Mouse (Mus musculus) hindbrain, embryonic 15.5 days (tissue): ENCODE results near the gene Mapk8ip1. TPM values are rescaled to one million over a fixed set of nuclear protein-coding genes. Genes with fewer than 3 reads are reported as not detected.
A peak's percentile ranks its signal among the peaks of the same experiment; 100 is the strongest.

Experiments used
- ATAC-seq: fragments of 200-750 bp; cut with Nextera tagmentation; 2 replicates; pipeline ENCODE4 v1.8.0; 2017; ENCODE audit warnings: low read depth, moderate number of reproducible peaks, moderate TSS enrichment; ENCODE audit not compliant: low FRiP score
- H3K27ac ChIP-seq: fragments of 300-500 bp; sonication (generic); replicated peaks from 2 replicates; pipeline ENCODE4 v1.5.1; 2015; ENCODE audit warnings: mild to moderate bottlenecking, inconsistent platforms
- H3K27me3 ChIP-seq: fragments of 300-500 bp; sonication (generic); 2 replicates; pipeline ENCODE4 v1.6.1; 2015; ENCODE audit warnings: control low read depth, inconsistent platforms
- H3K36me3 ChIP-seq: fragments of 300-500 bp; sonication (generic); 2 replicates; pipeline ENCODE4 v1.6.1; 2015; ENCODE audit warnings: control low read depth, inconsistent platforms
- H3K4me1 ChIP-seq: fragments of 300-500 bp; sonication (generic); replicated peaks from 2 replicates; pipeline ENCODE4 v1.6.1; 2015; ENCODE audit warnings: control low read depth, inconsistent platforms
- H3K4me2 ChIP-seq: fragments of 300-500 bp; sonication (generic); 2 replicates; pipeline ENCODE4 v1.6.1; 2015; ENCODE audit warnings: moderate library complexity, mild to moderate bottlenecking, inconsistent platforms
- H3K4me3 ChIP-seq: fragments of 300-500 bp; sonication (generic); 2 replicates; pipeline ENCODE4 v1.5.1; 2015; ENCODE audit warnings: mild to moderate bottlenecking, inconsistent platforms
- H3K9ac ChIP-seq: fragments of 300-500 bp; sonication (generic); 2 replicates; pipeline ENCODE4 v1.6.1; 2015; ENCODE audit warnings: inconsistent platforms
- H3K9me3 ChIP-seq: fragments of 300-500 bp; sonication (generic); 2 replicates; pipeline ENCODE4 v1.6.1; 2016; ENCODE audit warnings: control low read depth, inconsistent platforms
- WGBS: fragments of 180-500 bp; shearing (Covaris S2); methylation state at CpG from one replicate; pipeline ENCODE4 v1.1.7; 2015; 5-methylcytosine and 5-hydroxymethylcytosine counted together
- polyA plus RNA-seq: library from polyadenylated mRNA; unstranded; fragments of >200 nt; fragmentation: Nextera tagmentation; extraction: Ambion mirVana; gene quantifications from 2 replicates; pipeline ENCODE4 v1.2.1, GENCODE M21; 2015

Gene Mapk8ip1
- polyA plus RNA-seq, 1 experiment from 2014 or later = 178 TPM

DNA sequence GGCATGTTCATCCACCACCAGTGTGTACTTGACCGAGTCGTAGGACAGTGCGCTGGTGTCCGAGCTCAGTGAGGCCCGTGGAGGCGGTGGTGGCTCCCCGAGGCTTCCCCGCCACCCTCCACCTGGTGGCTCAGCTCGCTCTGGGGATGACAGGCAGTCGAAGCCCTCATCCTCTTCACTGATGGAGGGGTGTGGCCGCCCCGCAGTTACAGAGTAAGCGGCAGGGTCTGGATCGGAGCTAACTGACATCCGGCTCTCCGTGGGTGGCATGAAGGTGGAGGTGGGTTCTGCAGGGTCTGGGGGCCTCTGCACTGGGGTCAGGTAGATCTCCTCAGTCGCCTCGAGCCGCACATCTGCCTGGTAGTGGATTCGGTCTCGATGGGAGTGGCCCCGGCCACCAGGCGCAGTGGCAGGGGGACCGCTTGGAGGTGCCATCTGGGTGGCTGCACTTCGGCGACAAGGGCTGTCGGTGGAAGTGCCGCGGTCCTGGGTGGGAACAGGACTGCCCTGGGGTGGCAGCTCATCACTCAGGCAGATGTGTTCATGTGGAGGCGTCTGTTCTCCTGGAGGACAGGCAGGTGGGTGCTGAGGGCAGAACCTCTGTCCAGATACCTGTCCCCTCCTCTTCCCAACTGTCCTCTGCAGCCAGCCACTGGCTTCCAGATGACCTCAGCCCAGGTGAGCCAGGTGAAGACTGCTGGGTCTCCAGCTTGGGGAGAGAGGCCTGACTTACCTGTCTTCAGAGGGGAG is 14.1 kb downstream of the Mapk8ip1 start:
- Histone ChIP-seq H3K9ac (no peak overlapping the region), H3K27ac (no peak overlapping the region), H3K36me3 (peaks cover 53% of the 10 kb centered on the region), H3K4me3 (no peak overlapping the region), H3K4me2 (peak overlapping the region; percentile 90), H3K4me1 (peaks cover 47% of the 10 kb centered on the region), H3K27me3 (no peaks in the 10 kb centered on the region), H3K9me3 (no peaks in the 10 kb centered on the region)
- no peak for ATAC-seq
- WGBS = 93% methylated on average over 30 of the region's 30 CpGs

DNA sequence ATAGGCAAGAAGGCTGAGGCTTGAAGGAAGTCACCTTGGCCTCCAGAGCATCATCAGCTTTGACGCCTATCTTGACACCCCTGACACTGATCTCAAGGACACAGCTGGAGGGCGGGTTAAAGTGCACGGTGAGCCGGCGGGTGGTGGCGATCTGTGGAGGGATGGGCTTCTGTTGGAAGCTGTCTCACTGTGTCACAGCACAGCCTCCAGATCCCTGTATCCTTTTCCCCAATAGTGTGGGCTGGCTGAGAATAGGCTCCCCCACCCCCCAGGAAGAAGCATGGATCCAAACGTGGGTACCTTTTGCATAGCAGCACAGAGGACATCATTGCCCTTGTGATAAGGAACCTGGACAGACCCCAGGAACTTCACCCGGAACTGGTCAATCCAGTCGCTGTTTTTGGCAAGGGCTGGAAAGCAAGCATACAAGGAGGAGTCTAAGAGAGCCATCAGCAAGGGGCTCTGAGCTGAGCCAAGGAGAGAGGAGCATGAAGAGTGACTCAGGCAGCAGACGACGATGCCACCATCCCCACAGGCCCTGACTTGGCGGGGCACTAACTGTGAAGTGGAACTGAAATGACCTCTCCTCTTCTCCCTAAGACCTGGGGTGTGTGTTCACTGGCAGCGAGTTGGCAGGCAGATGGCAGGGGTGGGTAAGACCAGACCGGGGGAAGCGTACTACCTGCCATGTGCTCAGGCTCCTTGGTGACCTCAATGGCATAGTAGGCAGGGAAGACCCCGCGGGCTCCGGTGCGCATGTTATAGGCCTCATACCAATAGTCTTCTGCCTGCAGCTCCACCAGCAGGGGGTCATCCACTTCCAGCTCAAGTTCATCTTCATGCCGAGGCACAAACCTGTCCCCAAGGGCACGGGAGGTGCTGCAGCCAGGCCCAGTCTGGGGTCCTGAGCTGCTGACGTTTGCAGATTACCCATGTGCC is 15.7 kb downstream of the Mapk8ip1 start:
- 84% methylated on average over 22 of the region's 22 CpGs for WGBS
- Histone ChIP-seq H3K9me3 (no peaks in the 10 kb centered on the region), H3K4me1 (peaks cover 31% of the 10 kb centered on the region), H3K27ac (no peak overlapping the region), H3K36me3 (peaks cover 62% of the 10 kb centered on the region), H3K9ac (no peak overlapping the region), H3K27me3 (no peaks in the 10 kb centered on the region), H3K4me2 (no peak overlapping the region), H3K4me3 (no peak overlapping the region)
- no peak for ATAC-seq

DNA sequence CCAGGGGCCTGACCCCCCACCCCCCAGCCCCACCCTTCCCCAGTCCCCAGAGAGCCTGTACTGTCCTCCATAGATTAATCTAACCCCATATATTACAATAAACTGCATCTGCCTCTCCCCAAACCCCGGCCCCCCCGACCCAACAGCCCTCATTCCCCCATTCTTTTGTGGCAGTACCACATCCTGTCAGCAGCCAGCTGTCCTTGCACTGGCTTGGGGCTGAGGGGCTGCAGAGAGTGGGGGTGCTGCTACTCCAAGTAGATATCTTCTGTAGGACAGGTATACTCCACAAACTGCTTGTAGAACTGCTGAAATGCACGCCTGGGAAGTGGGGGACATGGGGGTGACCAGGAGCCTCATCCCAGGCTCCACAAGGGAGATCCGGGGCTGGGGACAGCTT is 17.0 kb downstream of the Mapk8ip1 start:
- WGBS = 82% methylated on average over 4 of the region's 4 CpGs
- peaks cover 72% of the 10 kb centered on the region for H3K36me3 ChIP-seq
- H3K9me3 ChIP-seq = no peaks in the 10 kb centered on the region
- H3K27me3 ChIP-seq = no peaks in the 10 kb centered on the region
- H3K4me1 ChIP-seq = peaks cover 19% of the 10 kb centered on the region
- no peak for ATAC-seq
- H3K27ac ChIP-seq = no peak overlapping the region
- H3K4me3 ChIP-seq = no peak overlapping the region
- no peak overlapping the region for H3K4me2 ChIP-seq
- no peak overlapping the region for H3K9ac ChIP-seq

DNA sequence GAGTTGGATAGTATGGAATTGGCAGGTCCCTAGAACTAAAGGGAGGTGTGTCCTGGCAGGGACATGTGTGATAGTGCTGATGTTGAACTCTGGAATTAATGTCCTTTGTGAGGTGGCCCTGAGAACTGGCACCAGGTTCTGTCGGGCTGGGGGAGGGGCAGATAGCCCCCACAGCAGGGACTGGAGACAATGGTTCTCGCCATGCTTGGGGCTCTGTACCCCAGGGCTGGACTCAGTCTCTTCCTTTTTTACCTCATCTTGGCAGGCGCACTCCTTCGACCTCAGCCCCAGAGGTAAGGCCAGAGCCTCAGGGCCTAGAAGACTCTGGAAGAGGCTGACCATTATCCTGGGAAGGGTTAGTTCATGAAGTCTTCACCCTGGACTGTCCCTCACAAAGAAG is 18.3 kb downstream of the Mapk8ip1 start:
- no peak for ATAC-seq
- Histone ChIP-seq H3K4me1 (peaks cover 8% of the 10 kb centered on the region), H3K27ac (no peak overlapping the region), H3K9ac (no peak overlapping the region), H3K4me3 (no peak overlapping the region), H3K9me3 (no peaks in the 10 kb centered on the region), H3K4me2 (no peak overlapping the region), H3K36me3 (peaks cover 84% of the 10 kb centered on the region), H3K27me3 (no peaks in the 10 kb centered on the region)
- WGBS = 93% methylated on average over 4 of the region's 4 CpGs

DNA sequence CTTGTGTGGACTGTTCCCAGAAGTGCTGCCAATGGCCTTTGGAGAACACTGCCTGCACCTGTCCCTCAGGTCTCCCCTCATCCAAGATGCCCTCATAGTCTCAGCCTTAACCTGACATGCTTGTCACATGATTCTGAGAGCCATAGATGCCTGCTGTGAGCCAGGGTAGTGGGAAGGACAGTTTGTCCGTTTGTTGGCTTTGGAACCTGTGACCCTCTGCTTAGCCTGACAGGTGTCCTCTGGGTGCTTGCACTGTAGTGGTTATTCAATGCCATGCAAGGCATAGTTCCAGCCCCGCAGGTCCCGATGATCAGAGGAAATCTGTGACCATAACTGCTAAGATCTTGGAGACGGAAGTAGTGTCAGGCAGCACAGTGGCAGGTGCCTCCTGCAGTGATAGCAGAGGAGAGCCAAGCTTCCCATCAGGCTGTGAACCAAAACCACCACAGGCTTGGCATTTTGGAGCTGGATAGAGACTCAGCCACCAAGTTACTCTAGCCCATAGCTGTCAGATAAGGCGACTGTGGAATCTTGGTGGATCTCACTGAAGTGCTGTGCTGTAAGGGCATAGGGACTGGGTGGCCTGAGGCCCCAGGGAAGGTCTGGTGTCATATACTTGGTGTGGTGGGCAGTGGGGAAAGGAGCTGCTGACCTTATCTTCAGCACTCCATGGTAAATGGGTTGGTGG is 19.0 kb downstream of the Mapk8ip1 start, which contains the start of gene 1700029I15Rik:
TSS of gene 1700029I15Rik (plus strand) at position 638 of the 688 bp plus-strand sequence.
- peaks cover 79% of the 10 kb centered on the region for H3K36me3 ChIP-seq
- H3K27me3 ChIP-seq = no peaks in the 10 kb centered on the region
- H3K4me3 ChIP-seq = no peak within 1 kb of the TSS
- no peak for ATAC-seq
- peaks cover under 1% of the 10 kb centered on the region for H3K4me1 ChIP-seq
- no peak within 1 kb of the TSS for H3K27ac ChIP-seq
- no peaks in the 10 kb centered on the region for H3K9me3 ChIP-seq
- WGBS = 83% methylated on average over 5 of the region's 5 CpGs
- no peak within 1 kb of the TSS for H3K4me2 ChIP-seq
- H3K9ac ChIP-seq = no peak within 1 kb of the TSS

DNA sequence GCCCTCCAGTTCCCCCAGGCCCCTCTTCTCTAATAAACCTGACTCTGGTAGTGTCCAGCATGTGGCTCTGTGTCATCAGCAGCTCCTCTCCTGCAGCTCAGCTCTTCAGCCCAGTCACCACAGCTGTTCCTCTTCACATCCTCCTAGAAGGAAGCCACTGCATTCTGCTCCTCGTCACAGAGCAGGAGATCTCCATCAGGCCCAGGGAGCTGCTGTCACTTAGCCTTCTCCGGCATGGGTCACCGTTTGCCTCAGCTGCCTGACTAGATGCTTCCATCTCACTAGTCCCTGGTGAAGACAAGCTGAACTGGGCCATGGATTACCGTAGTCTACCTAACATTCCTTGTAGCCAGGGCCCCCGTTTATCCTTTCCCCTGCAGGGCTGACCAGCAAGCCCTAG is 19.9 kb downstream of the Mapk8ip1 start:
- no peak for ATAC-seq
- no peak overlapping the region for H3K9ac ChIP-seq

DNA sequence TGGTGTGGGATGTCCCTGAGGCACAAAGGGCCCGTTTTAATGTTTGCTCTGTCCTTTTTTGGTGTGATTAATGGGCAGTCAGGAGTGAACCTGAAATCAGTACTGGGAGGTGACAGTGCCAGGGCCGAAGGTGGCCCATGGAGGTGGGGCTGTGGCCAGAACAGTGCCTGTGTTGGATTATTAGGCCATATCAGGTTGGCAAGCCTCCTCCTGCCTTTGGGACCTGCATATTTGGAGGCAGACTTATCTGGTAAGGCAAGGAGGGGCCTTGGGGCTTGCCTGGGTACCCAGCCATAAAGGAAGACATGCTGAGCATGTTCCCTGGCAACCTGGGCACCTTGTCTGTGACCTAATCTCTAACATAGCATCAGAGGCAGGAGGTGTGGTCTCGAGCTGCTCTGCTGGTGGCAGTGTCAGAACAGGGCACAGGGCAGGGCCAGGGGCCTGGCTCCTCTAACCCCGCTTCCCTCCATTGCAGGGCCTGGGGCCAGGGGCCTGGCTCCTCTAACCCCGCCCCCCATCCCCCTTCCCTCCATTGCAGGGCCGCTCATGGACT is 20.5 kb downstream of the Mapk8ip1 start:
- Histone ChIP-seq H3K36me3 (peaks cover 65% of the 10 kb centered on the region), H3K27ac (no peak overlapping the region)
- WGBS = 76% methylated on average over 6 of the region's 6 CpGs

More for the DNA sequence above, 19.9 kb downstream of the Mapk8ip1 start:
- peaks cover 5% of the 10 kb centered on the region for H3K4me1 ChIP-seq
- no peak overlapping the region for H3K4me3 ChIP-seq
- H3K36me3 ChIP-seq = peaks cover 71% of the 10 kb centered on the region
- H3K4me2 ChIP-seq = no peak overlapping the region
- H3K27ac ChIP-seq = no peak overlapping the region
- no peaks in the 10 kb centered on the region for H3K9me3 ChIP-seq
- H3K27me3 ChIP-seq = no peaks in the 10 kb centered on the region
- 81% methylated on average over 5 of the region's 5 CpGs for WGBS

DNA sequence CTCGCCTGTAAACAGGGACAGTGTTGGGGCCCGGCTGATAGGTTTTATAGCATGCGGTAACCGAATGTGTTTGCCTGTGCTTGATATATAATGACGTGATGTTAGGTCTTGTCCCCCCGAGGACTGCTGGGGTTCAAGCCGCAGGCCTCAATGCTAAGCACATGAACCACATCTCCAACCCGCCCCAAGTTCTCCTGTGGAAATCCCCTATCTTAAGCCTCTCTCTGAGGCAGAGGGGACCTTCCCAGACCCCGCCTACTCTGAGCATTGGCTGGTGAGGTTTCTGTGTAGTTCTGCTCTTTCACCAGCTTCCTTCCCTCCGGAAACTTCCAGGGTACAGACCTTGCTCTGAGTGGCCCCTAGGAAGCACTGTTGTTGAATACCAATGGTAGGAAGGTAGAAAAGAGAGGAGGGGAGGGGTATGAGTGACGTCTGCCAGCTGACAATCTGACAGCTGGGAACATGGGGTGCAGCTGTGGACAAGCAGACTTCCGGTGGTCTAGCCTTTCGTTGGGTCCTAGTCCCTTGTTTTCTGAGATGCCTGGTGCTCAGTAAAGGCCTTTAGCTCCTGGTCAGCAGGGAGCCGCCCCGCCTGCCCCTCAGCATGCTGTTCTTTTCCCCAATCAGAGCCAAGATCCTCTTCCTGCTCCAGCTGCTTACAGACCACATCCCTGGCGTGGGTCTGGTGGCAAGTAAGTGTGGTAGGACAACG is 21.1 kb downstream of the Mapk8ip1 start:
- no peak overlapping the region for H3K27ac ChIP-seq
- 79% methylated on average over 17 of the region's 17 CpGs for WGBS
- no peaks in the 10 kb centered on the region for H3K9me3 ChIP-seq
- H3K4me3 ChIP-seq = no peak overlapping the region
- peaks cover 59% of the 10 kb centered on the region for H3K36me3 ChIP-seq
- no peak overlapping the region for H3K4me2 ChIP-seq
- H3K27me3 ChIP-seq = no peaks in the 10 kb centered on the region
- peaks cover 12% of the 10 kb centered on the region for H3K4me1 ChIP-seq
- H3K9ac ChIP-seq = no peak overlapping the region
- ATAC-seq = no peak

More for the DNA sequence above, 20.5 kb downstream of the Mapk8ip1 start:
- Histone ChIP-seq H3K27me3 (no peaks in the 10 kb centered on the region), H3K4me1 (peaks cover 11% of the 10 kb centered on the region), H3K4me2 (no peak overlapping the region), H3K9me3 (no peaks in the 10 kb centered on the region), H3K9ac (no peak overlapping the region), H3K4me3 (no peak overlapping the region)
- ATAC-seq = no peak

DNA sequence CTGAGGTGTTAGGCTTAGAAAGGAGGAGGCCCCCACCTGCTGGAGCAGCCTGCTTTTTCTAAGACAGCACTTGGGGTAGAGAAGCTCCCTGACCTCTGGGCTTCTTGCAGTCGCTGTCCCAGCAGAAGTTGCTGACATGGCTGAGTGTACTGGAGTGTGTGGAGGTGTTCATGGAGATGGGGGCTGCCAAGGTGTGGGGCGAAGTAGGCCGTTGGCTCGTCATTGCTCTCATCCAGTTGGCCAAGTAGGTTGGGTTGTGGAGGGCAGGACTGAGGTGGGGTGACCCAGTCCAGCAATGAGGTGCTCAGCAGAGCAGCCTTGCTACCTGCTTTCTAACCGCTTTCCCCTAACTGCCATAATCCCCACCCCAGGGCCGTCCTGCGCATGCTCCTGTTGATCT is 23.7 kb downstream of the Mapk8ip1 start:
- H3K4me3 ChIP-seq = no peak overlapping the region
- peaks cover 34% of the 10 kb centered on the region for H3K36me3 ChIP-seq
- no peak overlapping the region for H3K9ac ChIP-seq
- peaks cover 25% of the 10 kb centered on the region for H3K4me1 ChIP-seq
- no peak overlapping the region for H3K4me2 ChIP-seq
- H3K27ac ChIP-seq = no peak overlapping the region
- ATAC-seq = no peak
- no peaks in the 10 kb centered on the region for H3K9me3 ChIP-seq
- 93% methylated on average over 7 of the region's 7 CpGs for WGBS
- H3K27me3 ChIP-seq = no peaks in the 10 kb centered on the region

DNA sequence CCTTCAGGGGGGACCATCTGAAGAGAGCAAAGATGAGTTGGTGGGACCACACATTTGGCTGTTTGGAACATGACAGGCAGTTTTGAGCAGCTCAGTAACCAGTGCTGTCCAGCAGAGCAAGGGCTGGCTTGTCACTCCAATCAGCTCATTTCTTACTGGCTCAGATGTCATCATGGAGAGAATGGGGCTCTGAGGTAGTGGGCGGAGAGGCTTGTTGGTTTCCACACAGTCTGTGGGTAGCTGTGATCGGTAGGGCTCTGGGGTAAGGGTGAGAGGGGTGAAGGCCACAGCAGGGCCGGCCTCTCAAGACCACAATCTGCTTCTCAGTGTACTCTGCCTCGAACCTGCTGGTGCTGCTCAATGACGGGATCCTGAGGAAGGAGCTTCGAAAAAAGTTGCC is 24.8 kb downstream of the Mapk8ip1 start:
- Histone ChIP-seq H3K4me1 (peaks cover 35% of the 10 kb centered on the region), H3K27ac (no peak overlapping the region), H3K36me3 (peaks cover 23% of the 10 kb centered on the region), H3K27me3 (peaks cover under 1% of the 10 kb centered on the region), H3K4me2 (peak overlapping the region; percentile 78), H3K9me3 (no peaks in the 10 kb centered on the region), H3K9ac (peak overlapping the region; percentile 77; the same call in 1 of the 2 replicates), H3K4me3 (peak overlapping the region; percentile 79)
- 87% methylated on average over 6 of the region's 6 CpGs for WGBS
- no peak for ATAC-seq

DNA sequence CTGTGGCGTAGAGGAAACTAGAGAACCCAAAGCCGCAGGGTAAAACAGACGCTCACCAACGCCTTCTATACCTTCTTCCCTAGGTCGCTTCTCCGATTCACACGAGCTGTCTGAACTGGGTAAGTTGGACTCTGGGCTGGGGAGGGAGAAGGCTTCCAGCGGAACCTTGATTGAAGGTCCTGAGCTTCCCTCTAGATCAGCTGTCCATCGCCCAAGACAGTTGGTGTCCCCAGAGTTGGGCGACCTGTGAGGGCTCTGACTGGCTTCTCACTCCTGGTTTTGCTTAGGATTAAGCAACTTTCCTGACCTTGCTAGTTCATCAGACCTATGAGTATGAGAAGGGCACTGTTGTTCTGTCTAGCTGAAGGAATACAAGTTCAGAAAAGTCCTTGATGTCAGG is 25.3 kb downstream of the Mapk8ip1 start:
- Histone ChIP-seq H3K36me3 (peaks cover 22% of the 10 kb centered on the region), H3K9ac (peak overlapping the region; percentile 77), H3K4me3 (peak overlapping the region; percentile 79), H3K9me3 (no peaks in the 10 kb centered on the region), H3K4me1 (peaks cover 40% of the 10 kb centered on the region), H3K27me3 (peaks cover 6% of the 10 kb centered on the region), H3K27ac (peak overlapping the region; percentile 87), H3K4me2 (peak overlapping the region; percentile 78)
- 17% methylated on average over 10 of the region's 10 CpGs for WGBS
- no peak for ATAC-seq
